In the genomic region with DNA sequence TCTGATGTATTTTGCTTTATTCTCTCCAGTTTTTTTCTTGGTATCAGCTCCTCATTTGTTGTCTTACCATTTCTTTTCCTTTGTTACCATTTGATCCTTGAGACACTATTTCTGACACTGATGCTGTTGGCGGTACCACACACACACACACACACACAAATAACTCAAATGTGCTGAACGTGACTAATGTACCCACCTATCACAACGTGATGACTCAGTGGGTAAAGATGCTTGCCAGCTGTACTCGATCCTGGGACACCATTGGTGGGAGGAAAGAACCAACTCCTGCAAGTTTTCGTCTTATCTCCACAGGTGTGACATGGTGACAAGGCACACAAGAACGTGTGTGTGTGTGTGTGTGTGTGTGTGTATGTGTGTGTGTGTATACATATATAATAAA, we compare ENCODE assay signal across 18 mouse cellular contexts. TPM values are rescaled to one million over a fixed set of nuclear protein-coding genes. Genes with fewer than 3 reads are reported as not detected.
"Had no signal": no experiment of that assay in that cellular context is flagged by ENCODE, and none has a peak within 500 bp of the region (broad histone marks: within the 10 kb centered on the region; RNA-seq: fewer than 3 reads in every experiment).

No protein-coding gene starts in this region.

- H3K9me3 ChIP-seq: midbrain, embryonic 10.5 days; midbrain, embryonic 12.5 days; neural tube, embryonic 13.5 days; neural tube, embryonic 15.5 days had no signal

- H3K9ac ChIP-seq: lung, embryonic 14.5 days; midbrain, embryonic 12.5 days; neural tube, embryonic 13.5 days; neural tube, embryonic 15.5 days had no signal

- H3K27me3 ChIP-seq: neural tube, embryonic 13.5 days; neural tube, embryonic 15.5 days had no signal

- H3K4me3 ChIP-seq: midbrain, embryonic 10.5 days; midbrain, embryonic 12.5 days; myocyte; neural tube, embryonic 13.5 days; neural tube, embryonic 15.5 days had no signal

- H3K27ac ChIP-seq: midbrain, embryonic 10.5 days; midbrain, embryonic 12.5 days; neural tube, embryonic 13.5 days; neural tube, embryonic 15.5 days had no signal

- H3K36me3 ChIP-seq: midbrain, embryonic 10.5 days; midbrain, embryonic 12.5 days; neural tube, embryonic 13.5 days; neural tube, embryonic 15.5 days had no signal

- H3K4me1 ChIP-seq: midbrain, embryonic 10.5 days; midbrain, embryonic 12.5 days; neural tube, embryonic 13.5 days; neural tube, embryonic 15.5 days had no signal

- DNase-seq: lung, embryonic 14.5 days; lung, postnatal 10 days; lung, postnatal 4 days; midbrain, embryonic 14.5 days; retina, postnatal 1 day; right cerebral cortex, adult 18-20 months; right cerebral cortex, postnatal 25 days; right cerebral cortex, postnatal 4 days; spleen, adult 18-20 months; thymus, adult 18-20 months; thymus, postnatal 14 days; thymus, postnatal 4 days had no signal

RNA-seq across cellular contexts. Expression of a gene that starts 14.7 kb away (rescaled TPM):
- total RNA-seq: megakaryocyte, adult 5-6 weeks had no signal
